Mouse (Mus musculus): ENCODE measurements around the gene Wee2.

Gene Wee2

DNA sequence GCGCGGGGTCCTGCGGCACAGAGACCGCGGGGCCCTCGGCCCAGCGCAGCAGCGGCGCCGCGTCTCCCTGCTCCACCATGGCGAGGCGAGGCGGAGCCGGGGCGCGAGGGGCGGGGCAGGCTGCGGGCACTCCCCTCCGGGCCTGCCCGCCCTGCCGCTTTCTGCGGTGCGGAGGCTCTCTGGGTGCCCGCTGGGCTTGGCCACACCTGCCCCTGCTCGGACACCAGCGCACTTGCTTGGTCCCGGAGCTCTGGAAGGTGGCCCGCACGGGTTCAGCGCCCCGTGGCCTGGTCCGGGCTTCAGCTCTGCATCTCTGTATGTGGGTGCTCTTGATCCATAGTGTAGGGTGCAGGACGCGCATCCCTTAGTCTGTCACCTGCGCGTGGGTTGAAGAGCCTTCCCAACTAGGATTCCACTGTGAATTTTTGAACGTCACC, 2.8 kb upstream of the Wee2 start, which contains the start of gene E330009J07Rik:
TSS of gene E330009J07Rik (minus strand) at position 89 of the 437 bp plus-strand sequence.
- DNase-seq: peak; percentile 86 to 91

DNA sequence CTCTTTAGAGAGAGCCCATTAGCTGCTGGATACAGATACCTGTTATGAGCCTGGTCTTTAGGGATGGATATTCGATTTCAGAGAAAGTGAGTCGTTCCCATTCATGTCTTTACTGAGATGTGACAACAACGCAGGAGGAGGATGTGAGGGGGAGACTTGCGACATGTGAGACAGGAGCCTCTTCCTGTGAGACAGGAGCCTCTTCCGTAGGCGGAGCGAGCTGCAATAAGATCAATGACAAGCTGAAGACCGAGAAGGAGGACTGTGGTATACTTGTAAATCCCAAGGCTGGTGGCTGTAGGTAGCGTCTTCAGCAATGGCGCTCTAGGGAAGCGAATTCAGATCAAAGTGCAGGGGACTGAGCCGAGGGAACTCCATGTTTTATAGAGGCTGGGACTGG, 843 bp downstream of the Wee2 start:
- DNase-seq: no peak

DNA sequence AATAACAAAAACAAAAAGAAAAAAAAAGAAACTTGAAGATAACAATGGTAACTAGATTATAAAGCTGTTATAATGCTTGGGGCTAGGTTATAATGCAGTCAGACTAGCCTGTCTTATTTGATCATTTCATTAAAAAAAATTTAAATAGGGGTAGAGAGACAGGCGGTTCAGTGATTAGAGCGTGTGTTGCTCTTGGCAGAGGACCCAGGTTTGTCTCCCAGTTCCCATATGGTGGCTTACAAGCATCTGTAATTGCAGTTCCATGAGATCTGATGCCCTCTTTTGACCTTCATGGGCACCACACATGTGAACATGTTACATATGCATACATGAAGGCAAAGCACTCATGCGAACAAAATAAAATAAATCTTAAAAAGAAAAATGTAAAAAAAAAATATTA, 2.4 kb downstream of the Wee2 start:
- DNase-seq: no peak

DNA sequence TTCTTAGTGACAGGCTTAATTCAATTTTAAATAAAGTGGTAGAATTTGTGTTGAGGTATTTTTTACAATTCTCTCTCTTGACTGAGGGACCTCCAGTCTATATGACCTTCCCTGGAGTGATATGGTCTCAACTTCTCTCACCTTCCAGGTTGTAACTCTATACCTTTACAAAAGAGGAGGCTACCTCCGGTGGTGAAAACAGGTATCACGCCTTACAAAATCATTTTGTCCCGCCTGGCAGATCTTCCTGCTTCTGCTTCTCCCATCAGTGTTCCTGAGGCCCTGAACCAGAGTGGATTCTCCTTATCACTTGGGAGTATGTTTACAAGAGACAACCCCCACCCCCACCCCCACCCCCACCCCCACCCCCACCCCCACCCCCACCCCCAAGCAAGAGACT, 2.9 kb downstream of the Wee2 start:
- DNase-seq: no peak

DNA sequence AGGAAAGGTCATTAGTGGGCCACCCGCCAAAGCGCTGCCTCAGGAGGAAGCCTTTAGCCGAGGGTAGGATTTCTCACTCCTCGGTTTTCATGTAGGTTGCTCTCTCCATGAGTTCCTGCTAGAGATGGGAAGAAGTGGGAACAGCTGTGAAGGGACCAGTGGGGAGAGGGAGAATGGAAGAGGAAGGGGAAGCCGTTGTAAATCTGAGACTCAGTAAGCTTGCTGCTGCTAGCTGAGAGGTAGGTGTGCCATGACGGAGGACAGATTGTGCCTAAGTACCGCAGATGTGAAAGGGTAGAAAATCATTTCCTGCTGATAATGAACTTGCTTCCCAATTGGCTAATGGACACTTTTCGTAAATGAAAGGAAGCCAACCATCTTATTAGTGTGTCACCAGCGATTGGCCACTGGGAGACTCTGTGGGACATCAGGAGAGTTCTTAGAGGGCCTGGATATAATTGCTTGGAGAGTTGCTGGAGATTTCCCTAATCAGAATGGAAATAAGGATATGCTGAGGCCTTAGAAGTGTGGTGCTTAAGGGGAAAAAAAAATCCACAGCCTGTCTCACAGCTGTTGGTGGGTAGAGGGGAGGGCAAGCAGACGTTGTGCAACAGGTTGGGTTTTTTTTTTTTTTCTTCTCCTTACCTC, 4.5 kb downstream of the Wee2 start:
- DNase-seq: no peak

DNA sequence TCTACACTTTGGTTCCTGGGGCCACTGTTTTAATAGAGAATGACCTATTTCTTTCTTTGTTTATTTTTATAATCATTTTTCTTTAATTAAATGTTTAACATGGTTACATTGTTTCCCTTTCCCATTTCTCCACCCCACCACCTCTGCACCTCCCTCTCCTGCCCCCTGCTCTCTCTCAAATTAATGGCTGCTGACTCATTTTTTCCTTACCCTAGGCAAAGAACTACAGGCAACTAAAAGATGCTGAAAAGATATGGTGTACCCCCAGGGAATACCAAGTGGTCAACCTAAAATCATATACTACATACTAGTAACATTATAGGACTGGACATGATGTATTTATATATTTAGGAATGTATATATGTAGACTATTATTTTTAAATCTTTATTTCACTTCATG, 9.7 kb downstream of the Wee2 start:
- no peak for DNase-seq

DNA sequence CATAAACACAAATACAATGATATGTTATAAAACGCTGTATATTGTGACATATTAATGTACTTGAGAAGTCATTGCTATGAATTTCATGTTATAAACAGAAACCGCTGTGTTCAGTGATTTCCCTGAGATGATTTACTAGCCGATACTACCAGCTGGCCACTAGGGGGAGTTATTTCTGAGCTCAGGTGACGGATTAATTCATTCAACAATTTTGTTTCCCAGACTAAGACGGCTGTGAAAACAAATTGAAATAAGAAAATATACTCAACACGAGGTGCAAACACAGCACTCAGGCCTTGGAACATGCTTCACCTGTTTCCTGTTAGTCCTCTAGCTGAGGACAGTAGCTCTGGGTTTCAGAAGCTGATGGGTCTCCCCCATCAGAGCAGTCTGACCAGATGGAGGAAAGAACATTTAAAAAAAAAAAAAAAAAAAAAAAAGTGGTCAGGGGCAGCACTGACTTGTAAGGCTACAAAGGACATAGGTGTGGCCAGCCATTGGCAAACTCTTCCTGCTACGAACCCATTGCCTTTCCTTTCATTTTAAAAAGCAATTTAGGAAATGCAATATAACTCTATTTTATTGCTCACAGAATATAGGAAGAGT, 15.7 kb downstream of the Wee2 start:
- peak in 1 of 2 experiments; percentile 3 for DNase-seq

DNA sequence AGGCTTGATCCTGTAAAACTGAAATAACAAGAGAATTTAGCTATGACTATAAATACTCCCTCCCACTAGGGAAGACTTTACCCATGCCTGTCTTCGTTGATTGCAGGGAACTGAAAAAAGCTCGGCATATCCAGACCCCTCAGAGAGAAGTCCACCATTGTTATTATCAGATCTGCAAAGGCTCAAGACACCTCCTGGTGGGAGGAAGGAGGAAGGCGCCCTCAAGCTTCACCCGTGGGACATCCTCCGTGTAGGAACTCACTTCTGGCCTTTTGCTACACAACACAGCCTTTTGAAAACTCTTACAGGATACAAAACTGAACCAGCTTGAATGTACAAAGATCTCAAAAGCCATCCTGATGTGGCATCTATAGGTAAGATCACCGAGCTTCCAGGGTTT, 26.8 kb downstream of the Wee2 start:
- DNase-seq: peak; percentile 19 to 20

DNA sequence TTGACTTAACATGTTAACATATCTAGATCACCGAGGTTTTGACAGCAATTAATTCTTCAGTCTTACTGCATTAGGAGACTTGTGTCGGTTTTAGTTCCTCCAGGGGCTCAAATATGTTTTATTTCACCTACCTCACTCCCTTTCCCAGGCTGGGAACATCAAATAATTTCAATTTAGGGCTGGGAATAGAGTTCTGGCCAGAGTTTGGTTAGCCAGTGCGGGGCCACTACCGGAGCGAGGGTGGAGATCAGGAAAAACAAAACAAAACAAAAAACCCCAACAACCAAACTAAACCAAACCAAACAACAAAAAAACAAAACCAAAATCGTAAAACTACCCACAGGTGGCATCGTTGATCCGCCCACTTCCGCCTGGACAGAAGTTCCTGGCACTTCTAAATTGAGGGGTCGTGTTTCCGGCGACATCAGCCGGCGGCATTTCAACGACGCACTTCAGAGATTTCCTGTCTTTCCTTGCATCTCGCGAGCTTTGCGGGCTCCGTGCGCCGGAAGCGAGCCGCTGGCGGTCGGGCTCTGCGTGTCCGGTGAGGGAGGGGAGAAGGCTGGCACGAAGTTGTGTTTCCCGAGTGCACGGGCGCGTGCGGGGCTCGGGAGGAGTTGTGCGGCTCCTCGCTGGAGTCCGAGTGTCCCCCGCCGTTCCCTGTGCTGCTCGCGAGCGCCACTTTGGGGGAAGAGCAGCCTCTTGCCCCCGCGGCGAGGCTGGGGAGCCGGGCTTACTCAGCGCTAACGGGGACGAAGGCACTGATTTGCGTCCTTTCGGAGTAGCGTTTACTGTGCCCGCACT, 32.2 kb downstream of the Wee2 start, which contains the start of gene Ssbp1:
TSS of gene Ssbp1 (plus strand) at position 437 of the 804 bp plus-strand sequence.
- DNase-seq: peak; percentile 93 to 96

DNA sequence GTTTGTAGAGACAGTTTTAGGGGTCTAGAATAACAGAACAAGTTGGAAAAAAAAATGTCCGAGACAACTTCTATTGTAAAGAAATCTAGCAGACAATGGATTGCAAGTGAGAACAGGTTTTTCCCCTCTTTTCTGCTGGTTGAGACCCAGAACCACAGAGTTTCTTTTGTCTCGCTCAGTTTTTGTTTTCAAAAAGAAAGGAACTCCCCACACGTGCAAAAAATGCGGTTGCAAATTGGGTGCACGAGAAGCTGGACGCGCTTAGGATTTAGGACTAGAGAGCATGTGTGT, 32.8 kb downstream of the Wee2 start:
- DNase-seq: peak in 1 of 2 experiments; percentile 4

DNA sequence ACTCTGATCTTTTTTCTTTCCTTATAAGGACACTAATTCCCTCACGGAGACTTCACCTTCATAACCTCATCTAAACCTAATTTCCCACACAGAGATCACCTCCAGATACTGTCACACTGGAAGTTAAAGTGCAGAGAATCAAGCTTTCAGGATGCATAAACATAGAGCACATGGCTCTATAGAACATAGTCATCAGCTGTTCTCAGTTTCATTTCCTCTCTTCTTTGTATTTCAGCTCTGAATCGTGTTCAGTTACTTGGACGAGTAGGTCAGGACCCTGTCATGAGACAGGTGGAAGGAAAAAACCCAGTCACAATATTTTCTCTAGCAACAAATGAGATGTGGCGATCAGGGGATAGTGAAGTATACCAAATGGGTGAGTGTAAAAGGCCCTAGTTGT, 37.2 kb downstream of the Wee2 start:
- no peak for DNase-seq

DNA sequence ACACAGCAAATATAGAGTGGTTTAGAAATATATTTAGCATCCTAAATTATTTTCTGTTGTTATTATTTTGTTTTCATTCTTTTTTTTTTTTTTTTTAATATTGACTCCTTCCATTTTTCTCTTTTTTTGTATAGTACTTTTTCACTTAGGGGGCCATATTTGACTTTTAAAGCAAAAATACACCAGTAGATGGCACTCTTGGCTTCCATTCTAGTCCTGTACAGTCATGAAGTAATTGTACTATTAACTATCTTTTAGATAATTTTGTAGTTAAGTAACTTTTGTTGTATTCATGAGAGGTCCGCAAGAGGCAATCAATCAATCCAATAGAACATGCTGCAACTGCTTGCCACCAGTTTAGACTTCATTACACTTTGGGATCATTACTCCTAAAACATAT, 40.8 kb downstream of the Wee2 start:
- DNase-seq: no peak

DNA sequence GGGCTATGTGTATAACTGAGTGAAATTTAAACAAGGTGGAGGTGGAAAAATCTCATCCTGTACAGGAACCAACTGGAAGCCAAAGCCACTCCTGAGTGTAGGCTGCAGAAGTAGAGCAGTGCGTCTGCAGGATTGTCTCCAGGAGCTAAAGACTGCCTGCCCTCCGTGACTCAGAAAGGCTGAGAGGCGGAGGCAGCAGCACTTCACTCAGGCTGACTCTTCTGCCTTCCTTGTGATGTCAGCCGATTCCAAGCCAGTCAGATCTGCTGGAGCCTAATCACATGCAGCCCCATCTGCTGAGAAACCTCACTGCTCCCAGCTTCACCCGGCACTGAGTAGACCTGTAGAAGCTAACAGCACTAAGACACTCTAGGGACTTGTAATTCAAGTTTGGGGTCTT, 43.4 kb downstream of the Wee2 start:
- DNase-seq: no peak

DNA sequence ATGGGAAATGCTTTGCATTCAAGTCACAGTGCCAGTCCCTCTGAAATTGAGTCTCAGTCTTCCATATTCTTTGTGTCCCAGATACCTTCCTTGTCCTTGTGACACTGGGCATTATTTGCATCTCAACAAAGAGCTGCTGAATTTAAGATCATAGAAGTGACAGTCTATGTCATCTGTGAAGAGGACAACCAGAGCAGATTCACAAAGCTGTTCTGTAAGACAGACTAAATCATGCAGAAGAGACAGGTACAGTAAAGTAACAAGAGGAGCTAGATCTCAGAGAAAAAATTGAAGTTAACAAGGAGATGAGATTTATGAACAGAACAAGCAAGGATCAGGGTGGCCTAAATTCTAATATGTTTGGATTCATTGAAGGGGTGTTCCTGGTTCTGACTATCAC, 52.0 kb downstream of the Wee2 start, which contains the start of gene Tas2r137:
TSS of gene Tas2r137 (plus strand) at position 301 of the 400 bp plus-strand sequence.
- no peak for DNase-seq

DNA sequence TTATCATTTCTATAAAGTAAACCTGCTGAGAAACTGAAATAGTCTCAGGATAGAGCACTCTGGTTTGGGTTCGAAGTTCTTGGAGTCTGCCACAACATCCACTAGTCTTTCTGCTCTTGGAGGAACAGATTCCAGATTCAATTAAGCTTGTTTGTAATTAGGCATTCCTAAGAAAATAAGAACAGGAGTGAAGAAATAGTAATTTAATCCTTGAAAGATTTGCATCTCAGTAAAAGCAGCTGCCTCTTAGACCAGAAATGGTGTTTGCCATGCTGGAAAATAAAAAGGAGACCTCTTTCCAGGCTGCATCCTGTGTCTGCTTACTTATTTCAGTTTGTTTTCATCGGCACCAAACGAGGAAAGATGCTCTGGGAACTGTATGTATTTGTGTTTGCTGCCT, 54.3 kb downstream of the Wee2 start, which contains the start of gene Tas2r108:
TSS of gene Tas2r108 (plus strand) at position 301 of the 400 bp plus-strand sequence.
- no peak for DNase-seq
